ENCODE assay signal across 10 mouse cellular contexts in genomic region chr10:99459171-99459660, GRCm38 (mm10).
DNase-seq lines count a peak whose midpoint lies in the region; ATAC-seq and TF ChIP-seq lines count a peak whose summit lies in the region.
"Had no signal": no experiment of that assay in that cellular context is flagged by ENCODE, and none has a peak within 500 bp of the region (broad histone marks: within the 10 kb centered on the region; RNA-seq: fewer than 3 reads in every experiment).

No protein-coding gene starts in this region.

- H3K27me3 ChIP-seq in heart, embryonic 10.5 days (ENCODE audit: insufficient read depth, poor library complexity, severe bottlenecking), result no peaks in the 10 kb centered on the region
- H3K27me3 ChIP-seq in heart, embryonic 11.5 days (ENCODE audit: control insufficient read depth, insufficient read depth, low read length), result no peaks in the 10 kb centered on the region
- H3K27me3 ChIP-seq in liver, embryonic 12.5 days (replicated peaks), result peaks cover 17% of the 10 kb centered on the region; the same call in 1 of the 2 replicates

- no peak for TF ChIP-seq POLR2A in bone marrow macrophage, adult 2 months (IDR thresholded peaks at IDR 0.05; ENCODE audit: borderline replicate concordance, low read depth, low read length)

- no peak overlapping the region for H3K4me3 ChIP-seq in heart, embryonic 10.5 days
- H3K4me3 ChIP-seq in heart, embryonic 11.5 days (ENCODE audit: low read depth, low read length), result no peak overlapping the region
- H3K4me3 ChIP-seq in liver, embryonic 12.5 days, result no peak overlapping the region
- peak overlapping the region; percentile 9 for H3K4me3 ChIP-seq in bone marrow macrophage, adult 2 months (ENCODE audit: insufficient read depth, low read length)
- peak overlapping the region; percentile 5; the same call in 1 of the 2 replicates for H3K4me3 ChIP-seq in macrophage (ENCODE audit: inconsistent target)

- H3K9ac ChIP-seq in heart, embryonic 11.5 days (ENCODE audit: low read depth, low read length), result no peak overlapping the region
- no peak overlapping the region for H3K9ac ChIP-seq in liver, embryonic 12.5 days

- no peaks in the 10 kb centered on the region for H3K9me3 ChIP-seq in heart, embryonic 10.5 days
- H3K9me3 ChIP-seq in heart, embryonic 11.5 days (replicated peaks; ENCODE audit: control insufficient read depth, low read length), result no peaks in the 10 kb centered on the region
- H3K9me3 ChIP-seq in liver, embryonic 12.5 days (replicated peaks), result no peaks in the 10 kb centered on the region

- ATAC-seq in heart, embryonic 11.5 days (replicated peaks; ENCODE audit: insufficient number of reproducible peaks, low FRiP score, low TSS enrichment), result no peak
- no peak for ATAC-seq in liver, embryonic 12.5 days
- ATAC-seq: midbrain, embryonic 16.5 days had no signal

- TF ChIP-seq CTCF in bone marrow macrophage, adult 2 months (IDR thresholded peaks at IDR 0.05; ENCODE audit: low read depth, low read length), result no peak

- WGBS in heart, embryonic 10.5 days, result 84% methylated on average over 9 of the region's 9 CpGs
- 76% methylated on average over 9 of the region's 9 CpGs for WGBS in heart, embryonic 11.5 days (ENCODE audit: insufficient replicate concordance)
- 63% methylated on average over 9 of the region's 9 CpGs for WGBS in liver, embryonic 12.5 days (ENCODE audit: insufficient replicate concordance)
- WGBS in macrophage (ENCODE audit: missing documents), result 45% methylated on average over 7 of the region's 9 CpGs

- no peaks in the 10 kb centered on the region for H3K79me2 ChIP-seq in macrophage (ENCODE audit: inconsistent target)

- H3K4me2 ChIP-seq in heart, embryonic 11.5 days, result no peak overlapping the region
- H3K4me2 ChIP-seq in liver, embryonic 12.5 days, result peak overlapping the region; percentile 39

- peaks cover 33% of the 10 kb centered on the region for H3K4me1 ChIP-seq in heart, embryonic 10.5 days
- H3K4me1 ChIP-seq in heart, embryonic 11.5 days (ENCODE audit: control insufficient read depth, insufficient read depth, low read length), result peaks cover 7% of the 10 kb centered on the region
- peaks cover 13% of the 10 kb centered on the region for H3K4me1 ChIP-seq in liver, embryonic 12.5 days
- H3K4me1 ChIP-seq in bone marrow macrophage, adult 2 months (ENCODE audit: control insufficient read depth, insufficient read depth, low read length), result peaks cover 30% of the 10 kb centered on the region

- H3K36me3 ChIP-seq in heart, embryonic 10.5 days, result no peaks in the 10 kb centered on the region
- no peaks in the 10 kb centered on the region for H3K36me3 ChIP-seq in heart, embryonic 11.5 days (ENCODE audit: control insufficient read depth, insufficient read depth, low read length)
- no peaks in the 10 kb centered on the region for H3K36me3 ChIP-seq in liver, embryonic 12.5 days
- no peaks in the 10 kb centered on the region for H3K36me3 ChIP-seq in macrophage (ENCODE audit: inconsistent target)

- DNase-seq in heart, embryonic 10.5 days (ENCODE audit: low spot score), result no peak
- no peak for DNase-seq in liver
- no peak for DNase-seq in layer of hippocampus, adult 9-11 months
- no peak for DNase-seq in adrenal gland, adult (ENCODE audit: inconsistent age in 2 of 2, low spot score in 1 of 2)
- DNase-seq: cerebellum, postnatal 36 days had no signal

- 0 out of 2 replicates have a peak overlapping the region, but pooled peaks have one; percentile 36 for H3K27ac ChIP-seq in heart, embryonic 10.5 days
- H3K27ac ChIP-seq in heart, embryonic 11.5 days (ENCODE audit: low read depth, low read length), result no peak overlapping the region
- H3K27ac ChIP-seq in liver, embryonic 12.5 days, result no peak overlapping the region
- peak overlapping the region; percentile 93 for H3K27ac ChIP-seq in bone marrow macrophage, adult 2 months (ENCODE audit: insufficient read depth, low read depth, low read length)
- H3K27ac ChIP-seq in macrophage, result peak overlapping the region; percentile 99

Comparison
In these comparisons a context has a peak if more than half of its experiments do, and no peak if none do; other contexts are left out.
1. H3K27ac ChIP-seq: peak in heart, embryonic 10.5 days (single experiment), bone marrow macrophage, adult 2 months (single experiment) and macrophage (single experiment); none in heart, embryonic 11.5 days (single experiment) and liver, embryonic 12.5 days (single experiment).
2. H3K4me3 ChIP-seq: peak in bone marrow macrophage, adult 2 months (single experiment) and macrophage (single experiment); none in heart, embryonic 10.5 days (single experiment), heart, embryonic 11.5 days (single experiment) and liver, embryonic 12.5 days (single experiment).